Mouse (Mus musculus): Measurements from ENCODE around the gene Morn1. TPM values are rescaled to one million over a fixed set of nuclear protein-coding genes. Genes with fewer than 3 reads are reported as not detected.

Gene Morn1
- polyA plus RNA-seq, 2 experiments: 4.7 to 7.9 TPM

DNA sequence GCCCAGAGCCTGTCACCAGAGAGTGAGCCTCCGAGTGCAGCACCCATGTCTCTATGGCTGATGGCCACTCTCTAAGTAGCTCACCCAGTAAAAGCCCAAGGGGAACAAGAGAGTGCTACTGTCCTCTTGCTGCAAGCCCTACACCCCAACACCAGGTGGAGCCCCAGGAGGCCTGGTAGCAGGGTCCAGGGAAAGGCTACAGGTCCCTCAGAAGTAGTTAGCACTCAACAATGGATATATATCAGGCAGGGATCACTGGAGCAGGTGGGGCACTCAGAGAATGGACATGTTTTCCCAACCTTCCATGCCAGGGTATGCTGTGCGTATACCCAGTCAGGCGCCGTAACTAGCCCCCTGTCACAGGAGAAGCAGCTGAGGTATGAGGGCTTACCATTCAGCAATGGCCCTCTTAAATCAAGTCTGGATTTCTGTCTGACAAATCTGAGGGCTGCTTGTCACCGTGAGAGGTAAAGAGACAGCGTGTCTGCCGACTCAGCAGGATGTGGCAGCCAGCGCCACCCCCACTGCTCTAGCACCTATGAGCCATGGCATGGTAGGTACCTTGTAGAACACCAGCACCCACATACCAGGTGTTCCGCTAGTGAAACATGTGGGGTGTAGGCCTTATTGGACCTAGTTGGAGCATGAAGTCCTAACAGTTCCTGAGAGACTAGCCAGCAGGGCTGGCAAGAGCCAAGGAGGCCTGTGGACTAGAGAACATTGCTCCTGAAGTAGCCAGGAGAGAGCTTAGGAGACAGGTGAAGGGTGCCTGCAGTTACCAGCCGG, 42.9 kb downstream of the Morn1 start:
- H3K36me3 ChIP-seq (ENCODE audit: control insufficient read depth, insufficient read depth, low read length): no peaks in the 10 kb centered on the region
- H3K27ac ChIP-seq (replicated peaks; ENCODE audit: low read depth, low read length): peak overlapping the region; percentile 76
- H3K9ac ChIP-seq (ENCODE audit: low read depth, low read length, severe bottlenecking): peak overlapping the region; percentile 13; the same call in 1 of the 2 replicates
- peaks cover 45% of the 10 kb centered on the region for H3K4me1 ChIP-seq (ENCODE audit: control insufficient read depth, insufficient read depth, low read length)
- DNase-seq (ENCODE audit: low spot score) (no peak), ATAC-seq (ENCODE audit: low FRiP score, low read depth) (no peak)
- H3K4me2 ChIP-seq (replicated peaks; ENCODE audit: low read depth, low read length, severe bottlenecking): no peak overlapping the region
- no peak overlapping the region for H3K4me3 ChIP-seq (replicated peaks; ENCODE audit: low read length)
- no peaks in the 10 kb centered on the region for H3K27me3 ChIP-seq (ENCODE audit: control insufficient read depth, insufficient read depth, low read length)
- 88% methylated on average over 10 of the region's 10 CpGs for whole genome bisulfite sequencing
- TF ChIP-seq POLR2A (IDR thresholded peaks at IDR 0.05; ENCODE audit: borderline replicate concordance, extremely low read depth, insufficient read depth, insufficient read length): no peak
- H3K9me3 ChIP-seq (ENCODE audit: control insufficient read depth, low read length): no peaks in the 10 kb centered on the region

DNA sequence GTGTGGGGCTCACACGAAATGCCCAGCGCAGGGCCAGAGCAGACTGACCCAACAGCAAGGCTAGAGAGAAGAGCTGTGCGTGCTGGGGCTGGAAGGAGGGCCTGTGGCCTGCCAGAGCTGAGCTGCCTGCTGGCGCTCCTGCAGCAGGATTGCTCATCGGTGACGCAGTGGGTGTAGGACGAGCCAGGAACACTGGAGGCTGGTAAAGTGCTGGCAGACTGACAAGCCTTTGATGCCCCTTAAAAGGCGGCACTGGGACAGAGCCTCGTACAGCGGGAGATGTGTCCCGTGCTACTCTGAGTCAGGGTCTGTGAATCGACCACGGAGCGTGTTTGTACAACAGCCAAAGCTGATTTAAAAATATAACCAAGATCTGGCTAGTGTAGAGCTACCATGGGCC, 43.6 kb downstream of the Morn1 start:
- Histone ChIP-seq H3K4me3 (replicated peaks; ENCODE audit: low read length) (no peak overlapping the region), H3K4me1 (ENCODE audit: control insufficient read depth, insufficient read depth, low read length) (peaks cover 46% of the 10 kb centered on the region), H3K9me3 (ENCODE audit: control insufficient read depth, low read length) (no peaks in the 10 kb centered on the region), H3K27me3 (ENCODE audit: control insufficient read depth, insufficient read depth, low read length) (no peaks in the 10 kb centered on the region), H3K27ac (replicated peaks; ENCODE audit: low read depth, low read length) (peak overlapping the region; percentile 76), H3K4me2 (replicated peaks; ENCODE audit: low read depth, low read length, severe bottlenecking) (no peak overlapping the region), H3K36me3 (ENCODE audit: control insufficient read depth, insufficient read depth, low read length) (no peaks in the 10 kb centered on the region), H3K9ac (ENCODE audit: low read depth, low read length, severe bottlenecking) (peak overlapping the region; percentile 13; the same call in 1 of the 2 replicates)
- no peak; the same call in 1 of the 2 replicates for ATAC-seq (ENCODE audit: low FRiP score, low read depth)
- 42% methylated on average over 14 of the region's 14 CpGs for WGBS
- TF ChIP-seq POLR2A (IDR thresholded peaks at IDR 0.05; ENCODE audit: borderline replicate concordance, extremely low read depth, insufficient read depth, insufficient read length): no peak
- peak; percentile 82 for DNase-seq (ENCODE audit: low spot score)

DNA sequence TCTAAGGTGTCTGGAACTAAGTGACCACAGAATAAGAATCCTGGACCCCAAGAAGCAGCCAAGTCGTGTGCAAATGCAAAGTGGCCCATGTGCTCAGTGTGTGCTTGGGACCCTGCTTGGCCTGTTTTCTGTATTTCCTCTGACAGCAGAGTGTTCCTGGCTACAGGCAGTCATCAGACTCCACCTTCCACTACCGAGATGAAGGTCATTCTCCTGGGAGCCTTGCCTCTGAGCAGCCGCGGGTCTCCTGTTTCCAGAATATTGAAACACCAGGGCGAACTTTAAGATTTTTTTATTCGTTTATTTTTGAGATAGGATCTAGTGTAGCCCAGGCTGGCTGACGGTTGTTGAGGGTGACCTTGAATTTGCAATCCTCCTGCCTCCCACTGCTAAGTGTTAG, 44.2 kb downstream of the Morn1 start:
- H3K9ac ChIP-seq (ENCODE audit: low read depth, low read length, severe bottlenecking): no peak overlapping the region
- ATAC-seq (ENCODE audit: low FRiP score, low read depth): no peak
- H3K36me3 ChIP-seq (ENCODE audit: control insufficient read depth, insufficient read depth, low read length): no peaks in the 10 kb centered on the region
- no peaks in the 10 kb centered on the region for H3K9me3 ChIP-seq (ENCODE audit: control insufficient read depth, low read length)
- H3K4me3 ChIP-seq (replicated peaks; ENCODE audit: low read length): no peak overlapping the region
- H3K4me2 ChIP-seq (replicated peaks; ENCODE audit: low read depth, low read length, severe bottlenecking): no peak overlapping the region
- H3K4me1 ChIP-seq (ENCODE audit: control insufficient read depth, insufficient read depth, low read length): peaks cover 49% of the 10 kb centered on the region
- H3K27ac ChIP-seq (replicated peaks; ENCODE audit: low read depth, low read length): peak overlapping the region; percentile 76
- TF ChIP-seq POLR2A (IDR thresholded peaks at IDR 0.05; ENCODE audit: borderline replicate concordance, extremely low read depth, insufficient read depth, insufficient read length): no peak
- H3K27me3 ChIP-seq (ENCODE audit: control insufficient read depth, insufficient read depth, low read length): no peaks in the 10 kb centered on the region
- no peak for DNase-seq (ENCODE audit: low spot score)
- WGBS: 72% methylated on average over 7 of the region's 7 CpGs

DNA sequence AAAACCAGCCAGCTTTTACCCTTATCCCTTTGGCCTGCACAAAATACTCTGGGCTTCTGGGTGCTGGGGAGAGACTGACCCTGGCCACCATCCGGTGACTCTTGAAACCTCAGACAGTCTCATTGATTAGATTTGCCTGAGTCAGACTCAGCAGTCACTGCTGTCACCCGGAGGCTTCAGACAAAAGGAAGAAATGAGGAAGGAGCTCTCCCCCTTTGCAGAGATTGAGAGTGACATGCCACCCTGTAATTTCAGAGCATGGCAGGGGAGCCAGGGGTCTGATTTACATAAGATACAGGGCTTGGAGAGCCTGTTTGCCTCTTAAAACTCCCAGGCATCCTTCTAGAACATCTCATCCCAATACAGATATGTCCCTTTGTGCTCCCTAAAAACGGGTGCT, 46.8 kb downstream of the Morn1 start:
- no peak for DNase-seq (ENCODE audit: low spot score)
- TF ChIP-seq POLR2A (IDR thresholded peaks at IDR 0.05; ENCODE audit: borderline replicate concordance, extremely low read depth, insufficient read depth, insufficient read length): no peak
- peaks cover 63% of the 10 kb centered on the region for H3K4me1 ChIP-seq (ENCODE audit: control insufficient read depth, insufficient read depth, low read length)
- no peak overlapping the region for H3K9ac ChIP-seq (ENCODE audit: low read depth, low read length, severe bottlenecking)
- H3K4me2 ChIP-seq (replicated peaks; ENCODE audit: low read depth, low read length, severe bottlenecking): no peak overlapping the region
- ATAC-seq (ENCODE audit: low FRiP score, low read depth): no peak
- no peak overlapping the region for H3K4me3 ChIP-seq (replicated peaks; ENCODE audit: low read length)
- H3K27me3 ChIP-seq (ENCODE audit: control insufficient read depth, insufficient read depth, low read length): no peaks in the 10 kb centered on the region
- WGBS: 41% methylated on average over 3 of the region's 3 CpGs
- no peaks in the 10 kb centered on the region for H3K9me3 ChIP-seq (ENCODE audit: control insufficient read depth, low read length)
- H3K27ac ChIP-seq (replicated peaks; ENCODE audit: low read depth, low read length): peak overlapping the region; percentile 88
- no peaks in the 10 kb centered on the region for H3K36me3 ChIP-seq (ENCODE audit: control insufficient read depth, insufficient read depth, low read length)

DNA sequence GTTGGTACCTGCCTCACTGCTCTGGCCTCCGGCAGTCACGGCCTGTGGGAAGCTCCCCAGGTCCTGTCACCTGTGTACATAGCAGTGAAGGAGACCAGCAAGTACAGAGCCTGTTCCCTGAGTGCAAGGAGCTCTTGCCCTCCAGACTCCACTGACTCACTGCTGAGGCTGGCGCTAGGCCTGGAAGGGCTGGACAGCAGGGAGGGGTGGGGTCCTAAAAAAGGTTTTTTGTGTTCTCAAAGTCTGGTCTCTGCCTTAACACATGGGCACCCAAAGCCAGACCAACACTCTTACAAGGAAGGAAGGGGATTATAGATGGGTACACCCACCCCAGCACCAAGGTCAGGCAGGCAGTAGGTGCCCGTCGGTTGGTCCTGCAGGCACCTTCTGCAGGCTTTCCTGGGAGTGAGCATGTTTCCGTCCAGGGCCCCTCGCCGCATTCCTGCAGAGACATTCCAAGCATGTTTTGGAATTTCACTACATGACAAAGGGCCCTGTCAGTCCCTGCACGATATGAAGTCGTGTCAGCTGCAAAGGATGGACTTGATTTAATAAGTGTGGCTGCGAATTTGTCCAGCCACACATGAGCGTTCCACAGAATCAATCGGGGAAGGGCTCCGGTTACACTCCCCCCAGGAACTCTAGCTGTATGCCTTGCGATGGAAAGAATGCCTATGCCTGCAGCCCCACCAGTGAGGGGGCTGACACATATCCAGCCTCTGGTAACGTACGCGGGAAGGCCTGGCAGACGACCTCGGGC, 47.5 kb downstream of the Morn1 start:
- no peak for TF ChIP-seq POLR2A (IDR thresholded peaks at IDR 0.05; ENCODE audit: borderline replicate concordance, extremely low read depth, insufficient read depth, insufficient read length)
- no peaks in the 10 kb centered on the region for H3K27me3 ChIP-seq (ENCODE audit: control insufficient read depth, insufficient read depth, low read length)

More for the DNA sequence above, 47.5 kb downstream of the Morn1 start:
- Histone ChIP-seq H3K9ac (ENCODE audit: low read depth, low read length, severe bottlenecking) (0 out of 2 replicates have a peak overlapping the region, but pooled peaks have one; percentile 16), H3K4me1 (ENCODE audit: control insufficient read depth, insufficient read depth, low read length) (peaks cover 68% of the 10 kb centered on the region), H3K9me3 (ENCODE audit: control insufficient read depth, low read length) (no peaks in the 10 kb centered on the region), H3K4me3 (replicated peaks; ENCODE audit: low read length) (no peak overlapping the region), H3K4me2 (replicated peaks; ENCODE audit: low read depth, low read length, severe bottlenecking) (peak overlapping the region; percentile 26; the same call in 1 of the 2 replicates), H3K36me3 (ENCODE audit: control insufficient read depth, insufficient read depth, low read length) (no peaks in the 10 kb centered on the region), H3K27ac (replicated peaks; ENCODE audit: low read depth, low read length) (peak overlapping the region; percentile 88)
- peak; percentile 81 for DNase-seq (ENCODE audit: low spot score)
- WGBS: 13% methylated on average over 20 of the region's 20 CpGs
- ATAC-seq (ENCODE audit: low FRiP score, low read depth): peak; percentile 68
